Mouse (Mus musculus) E14TG2a.4 (cell line): ENCODE measurements around the gene Odf3l2.

Source experiments
- CTCF ChIP-seq: conservative IDR thresholded peaks from 2 replicates; pipeline ENCODE4 v1.5.1; 2014; ENCODE audit warnings: low read length
- POU5F1 ChIP-seq: IDR thresholded peaks from 2 replicates; pipeline ENCODE4 v1.6.1; 2014; ENCODE audit warnings: low read length, borderline replicate concordance

DNA sequence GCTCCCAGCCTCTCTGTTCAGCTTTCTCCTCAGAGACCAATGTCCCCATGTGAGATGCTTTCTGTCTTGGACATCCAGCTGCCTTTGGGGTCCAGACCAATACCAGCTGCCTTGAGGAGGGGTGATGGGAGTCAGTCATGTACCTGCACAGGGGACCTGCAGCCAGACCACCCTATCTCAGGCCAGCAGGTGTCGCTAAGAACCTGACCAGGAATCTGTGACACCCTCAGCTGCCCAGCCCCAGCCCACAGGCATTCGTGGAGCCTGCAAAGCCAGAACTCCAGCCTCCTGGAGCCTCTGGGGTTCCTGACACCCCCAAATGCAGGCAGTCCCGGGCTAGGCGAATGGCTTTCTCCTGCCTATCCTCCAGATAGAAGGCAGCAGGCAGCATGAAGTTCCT, 13.3 kb upstream of the Odf3l2 start:
- peak; percentile 48 for TF ChIP-seq CTCF
- no peak for TF ChIP-seq POU5F1
